Mouse (Mus musculus) embryonic facial prominence, embryonic 10.5 days (tissue): ENCODE measurements around the gene Pnma1. TPM values are rescaled to one million over a fixed set of nuclear protein-coding genes. Genes with fewer than 3 reads are reported as not detected.

ENCODE experiments used
- DNase-seq: peaks from one replicate; pipeline ENCODE4 v3.0.0-alpha.2; 2017; ENCODE audit warnings: low spot score
- H3K27ac ChIP-seq: fragments of 300-500 bp; sonication (generic); replicated peaks from 2 replicates; pipeline ENCODE4 v1.5.1; 2016; ENCODE audit warnings: mild to moderate bottlenecking
- H3K27me3 ChIP-seq: fragments of 300-500 bp; sonication (generic); replicated peaks from 2 replicates; pipeline ENCODE4 v1.6.1; 2016; ENCODE audit warnings: low read depth, mild to moderate bottlenecking; ENCODE audit not compliant: poor library complexity, severe bottlenecking
- H3K36me3 ChIP-seq: fragments of 300-500 bp; sonication (generic); replicated peaks from 2 replicates; pipeline ENCODE4 v1.6.1; 2016; ENCODE audit warnings: mild to moderate bottlenecking, moderate library complexity
- H3K4me1 ChIP-seq: fragments of 300-500 bp; sonication (generic); 2 replicates; pipeline ENCODE4 v1.6.1; 2016
- H3K4me3 ChIP-seq: fragments of 300-500 bp; sonication (generic); 2 replicates; pipeline ENCODE4 v1.5.1; 2016; ENCODE audit warnings: mild to moderate bottlenecking, moderate library complexity
- H3K9me3 ChIP-seq: fragments of 300-500 bp; sonication (generic); 2 replicates; pipeline ENCODE4 v1.6.1; 2016; ENCODE audit warnings: mild to moderate bottlenecking
- WGBS: fragments of 180-500 bp; shearing (Covaris S2); methylation state at CpG from one replicate; pipeline ENCODE4 v1.1.7; 2016; 5-methylcytosine and 5-hydroxymethylcytosine counted together
- polyA plus RNA-seq: library from polyadenylated mRNA; unstranded; fragments of >200 nt; fragmentation: Nextera tagmentation; extraction: Ambion mirVana; gene quantifications from 2 replicates; pipeline ENCODE4 v1.2.1, GENCODE M21; 2016

Gene Pnma1
- polyA plus RNA-seq, 1 experiment from 2014 or later: 1.6 TPM

DNA sequence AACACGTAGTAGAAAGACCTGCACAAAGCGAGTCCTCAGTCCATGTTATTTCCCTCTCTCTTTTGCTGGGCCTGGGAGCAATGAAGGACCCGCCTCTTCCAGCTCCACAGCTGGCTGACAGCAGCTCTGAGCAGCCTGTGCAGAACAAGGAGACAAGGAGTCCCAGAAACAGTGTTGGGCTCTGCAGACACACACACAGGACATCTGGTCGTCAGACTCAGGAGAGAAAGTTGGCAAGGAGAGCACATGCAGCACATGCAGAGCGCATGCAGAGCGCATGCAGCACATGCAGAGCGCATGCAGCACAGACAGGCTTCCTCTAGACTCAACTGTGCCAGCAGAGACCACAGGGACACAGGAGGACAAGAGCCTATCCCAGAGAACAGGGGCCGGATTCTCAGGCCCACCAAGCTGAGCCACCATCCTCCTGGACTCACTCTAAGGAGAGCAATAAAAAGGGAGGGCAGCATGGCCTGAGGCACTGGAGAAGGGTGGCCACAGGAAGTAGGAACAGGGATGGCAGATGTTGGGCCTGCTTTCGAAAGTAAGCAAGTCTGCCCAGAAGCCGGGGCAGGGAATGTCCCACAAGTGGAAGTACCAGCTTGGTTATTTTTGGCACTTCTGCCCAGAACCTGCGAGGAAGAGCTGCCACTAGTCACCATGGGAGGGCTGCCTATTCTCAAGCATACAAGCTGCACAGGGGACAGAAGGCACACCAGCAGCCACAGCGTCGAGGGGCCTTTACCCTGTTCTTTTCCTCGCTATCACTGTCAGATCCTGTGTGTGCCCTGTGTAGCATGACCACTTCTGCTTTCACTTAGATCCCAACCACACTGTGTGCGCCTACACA, 39.7 kb upstream of the Pnma1 start:
- Histone ChIP-seq H3K27me3 (no peaks in the 10 kb centered on the region), H3K4me3 (0 out of 2 replicates have a peak overlapping the region, but pooled peaks have one; percentile 11), H3K36me3 (peaks cover 43% of the 10 kb centered on the region), H3K9me3 (peaks cover 3% of the 10 kb centered on the region; the same call in 1 of the 2 replicates), H3K4me1 (peaks cover 69% of the 10 kb centered on the region), H3K27ac (peak overlapping the region; percentile 20; the same call in 1 of the 2 replicates)
- no peak for DNase-seq
- WGBS: 64% methylated on average over 15 of the region's 15 CpGs

DNA sequence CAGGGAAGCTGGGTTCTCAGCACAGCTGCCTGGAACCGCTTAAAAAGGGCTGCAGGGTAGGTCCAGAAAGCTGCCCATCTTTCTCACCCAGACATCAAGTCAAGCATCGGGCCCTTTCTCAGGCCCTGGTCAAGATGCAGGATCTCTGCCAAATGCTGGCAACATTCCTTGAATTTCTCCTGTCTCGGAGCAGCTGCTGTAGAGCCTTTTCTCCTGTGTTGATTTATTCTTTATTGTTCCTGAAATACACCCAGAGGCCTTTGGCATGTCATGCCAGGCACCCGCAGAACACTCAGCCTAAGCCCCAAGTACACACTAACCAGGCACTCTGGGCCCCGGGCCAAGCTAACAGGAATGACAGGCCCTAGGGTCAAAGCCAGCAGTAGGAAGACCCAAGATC, 38.7 kb upstream of the Pnma1 start:
- 91% methylated on average over 5 of the region's 5 CpGs for WGBS
- no peak for DNase-seq
- peaks cover 3% of the 10 kb centered on the region; the same call in 1 of the 2 replicates for H3K9me3 ChIP-seq
- peaks cover 43% of the 10 kb centered on the region for H3K36me3 ChIP-seq
- H3K4me1 ChIP-seq: peaks cover 62% of the 10 kb centered on the region
- no peak overlapping the region for H3K27ac ChIP-seq
- H3K27me3 ChIP-seq: no peaks in the 10 kb centered on the region
- no peak overlapping the region for H3K4me3 ChIP-seq

GRCm38 (mm10) chr12:84186536-84186935, 38.2 kb upstream of the Pnma1 start:
- Histone ChIP-seq H3K9me3 (peaks cover 3% of the 10 kb centered on the region; the same call in 1 of the 2 replicates), H3K36me3 (peaks cover 43% of the 10 kb centered on the region), H3K4me1 (peaks cover 62% of the 10 kb centered on the region), H3K27ac (no peak overlapping the region), H3K27me3 (no peaks in the 10 kb centered on the region), H3K4me3 (no peak overlapping the region)
- DNase-seq: no peak
- 83% methylated on average over 3 of the region's 3 CpGs for WGBS

GRCm38 (mm10) chr12:84185547-84185946, 37.3 kb upstream of the Pnma1 start:
- 70% methylated on average over 6 of the region's 6 CpGs for WGBS
- Histone ChIP-seq H3K27ac (no peak overlapping the region; the same call in 1 of the 2 replicates), H3K9me3 (peaks cover 3% of the 10 kb centered on the region; the same call in 1 of the 2 replicates), H3K36me3 (peaks cover 43% of the 10 kb centered on the region), H3K4me1 (peaks cover 62% of the 10 kb centered on the region), H3K4me3 (no peak overlapping the region), H3K27me3 (no peaks in the 10 kb centered on the region)
- no peak for DNase-seq

DNA sequence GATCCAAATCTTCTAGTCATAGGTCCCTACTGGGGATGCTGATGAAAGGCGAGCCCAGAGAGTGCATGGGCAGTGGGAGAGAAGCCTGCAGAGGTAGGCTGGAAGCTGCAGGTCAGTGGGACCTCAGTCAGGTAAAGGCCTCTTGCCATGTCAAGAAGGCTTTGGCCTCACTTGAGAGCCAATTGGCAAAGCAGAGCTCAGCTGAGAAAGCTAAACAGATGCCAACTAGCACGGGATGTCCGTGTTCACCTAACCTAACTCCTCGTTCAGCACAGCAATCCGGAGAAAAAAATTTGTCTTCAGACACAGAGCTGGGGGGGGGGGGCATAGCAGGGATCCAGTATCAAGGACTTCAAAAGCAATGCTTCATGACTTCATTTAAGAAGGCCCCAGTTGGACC, 36.7 kb upstream of the Pnma1 start:
- no peak overlapping the region for H3K27ac ChIP-seq
- peaks cover 3% of the 10 kb centered on the region; the same call in 1 of the 2 replicates for H3K9me3 ChIP-seq
- DNase-seq: no peak
- H3K4me3 ChIP-seq: no peak overlapping the region
- peaks cover 43% of the 10 kb centered on the region for H3K36me3 ChIP-seq
- no peaks in the 10 kb centered on the region for H3K27me3 ChIP-seq
- WGBS: 85% methylated on average over 5 of the region's 5 CpGs
- peaks cover 62% of the 10 kb centered on the region for H3K4me1 ChIP-seq

- DNase-seq: no peak
- H3K36me3 ChIP-seq: peaks cover 32% of the 10 kb centered on the region
- H3K4me1 ChIP-seq: peaks cover 60% of the 10 kb centered on the region
- whole genome bisulfite sequencing: 84% methylated on average over 6 of the region's 6 CpGs
- peaks cover 3% of the 10 kb centered on the region; the same call in 1 of the 2 replicates for H3K9me3 ChIP-seq
- H3K27ac ChIP-seq: no peak overlapping the region
- H3K4me3 ChIP-seq: no peak overlapping the region
- H3K27me3 ChIP-seq: no peaks in the 10 kb centered on the region
Measured at GRCm38 (mm10) chr12:84181999-84182398, 33.7 kb upstream of the Pnma1 start.

GRCm38 (mm10) chr12:84180701-84181435, 32.6 kb upstream of the Pnma1 start:
- Histone ChIP-seq H3K27ac (peak overlapping the region; percentile 12; the same call in 1 of the 2 replicates), H3K4me1 (peaks cover 67% of the 10 kb centered on the region), H3K27me3 (no peaks in the 10 kb centered on the region), H3K9me3 (no peaks in the 10 kb centered on the region), H3K36me3 (peaks cover 20% of the 10 kb centered on the region), H3K4me3 (no peak overlapping the region)
- WGBS: 83% methylated on average over 8 of the region's 8 CpGs
- no peak for DNase-seq

- Histone ChIP-seq H3K9me3 (no peaks in the 10 kb centered on the region), H3K36me3 (peaks cover 13% of the 10 kb centered on the region), H3K4me3 (no peak overlapping the region), H3K27me3 (no peaks in the 10 kb centered on the region), H3K4me1 (peaks cover 70% of the 10 kb centered on the region), H3K27ac (no peak overlapping the region)
- no peak for DNase-seq
- WGBS: 79% methylated on average over 3 of the region's 3 CpGs
Measured at GRCm38 (mm10) chr12:84180090-84180489, 31.8 kb upstream of the Pnma1 start.

- no peak overlapping the region for H3K27ac ChIP-seq
- H3K27me3 ChIP-seq: no peaks in the 10 kb centered on the region
- H3K4me3 ChIP-seq: no peak overlapping the region
- peaks cover 6% of the 10 kb centered on the region for H3K36me3 ChIP-seq
- no peak for DNase-seq
- peaks cover 79% of the 10 kb centered on the region for H3K4me1 ChIP-seq
- WGBS: 62% methylated on average over 10 of the region's 10 CpGs
- no peaks in the 10 kb centered on the region for H3K9me3 ChIP-seq
Measured at GRCm38 (mm10) chr12:84178652-84179445, 30.6 kb upstream of the Pnma1 start.

DNA sequence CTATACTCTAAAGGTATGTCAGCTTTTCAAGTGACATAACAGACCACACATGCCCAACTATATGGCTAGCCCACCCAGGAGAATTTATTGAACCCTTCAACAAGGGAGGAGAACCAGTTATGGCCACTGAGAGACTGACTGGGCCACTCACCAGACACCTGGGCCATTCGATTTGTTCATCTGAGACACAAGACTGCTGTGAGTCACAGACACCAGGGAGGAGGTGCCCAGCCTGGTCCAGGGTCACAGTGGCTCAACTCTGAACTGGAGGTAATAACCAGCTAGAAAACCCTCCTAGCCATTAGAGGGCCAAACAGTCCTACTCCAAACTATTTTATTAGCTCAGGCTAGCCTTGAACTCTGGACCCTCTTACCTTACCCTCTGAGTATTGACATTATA, 29.8 kb upstream of the Pnma1 start:
- Histone ChIP-seq H3K27me3 (no peaks in the 10 kb centered on the region), H3K4me3 (no peak overlapping the region), H3K36me3 (peaks cover 14% of the 10 kb centered on the region), H3K9me3 (no peaks in the 10 kb centered on the region), H3K4me1 (peaks cover 83% of the 10 kb centered on the region), H3K27ac (no peak overlapping the region; the same call in 1 of the 2 replicates)
- DNase-seq: no peak
- 76% methylated on average over 1 of the region's 1 CpGs for WGBS

DNA sequence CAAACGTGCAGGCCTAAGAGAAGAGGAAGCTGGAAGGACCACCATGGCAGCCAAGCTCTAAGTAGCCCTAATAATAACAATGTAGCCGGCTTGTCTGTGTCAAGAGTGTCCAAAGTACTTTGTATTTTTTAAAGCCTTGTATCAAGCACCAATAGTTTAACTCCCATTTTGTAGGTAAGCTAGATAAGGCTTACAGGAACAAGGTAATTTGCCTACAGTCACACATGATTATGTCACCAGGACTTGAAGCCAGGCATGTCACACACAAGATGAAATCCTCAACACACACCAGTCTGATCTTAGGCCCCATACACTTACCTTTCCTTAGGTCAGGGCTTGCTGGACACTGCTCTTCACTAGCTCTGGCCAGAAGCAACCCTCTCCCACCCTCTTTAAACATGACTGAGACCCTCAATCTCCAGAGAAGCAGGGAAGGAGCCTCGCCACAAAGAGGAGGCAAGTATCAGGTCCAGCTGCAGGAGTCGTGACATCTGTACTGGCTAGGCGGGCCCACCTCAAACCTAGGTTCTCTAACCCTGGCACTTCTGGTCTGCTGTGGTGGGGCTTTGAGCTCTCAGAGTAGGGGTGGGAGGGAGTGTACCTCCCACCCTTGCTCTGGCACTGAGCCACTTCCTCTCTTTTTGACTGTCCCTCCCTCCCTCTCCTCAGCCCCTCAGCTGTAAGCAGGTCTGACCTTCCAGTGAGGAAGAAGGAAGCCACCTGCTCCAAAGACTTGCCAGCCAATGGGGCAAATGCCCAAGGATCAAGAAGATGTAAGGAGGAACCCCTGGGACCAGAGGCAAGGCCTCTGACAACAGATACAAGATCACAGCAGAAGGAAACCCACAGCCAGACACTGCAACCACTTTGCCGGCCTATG, 28.8 kb upstream of the Pnma1 start:
- 39% methylated on average over 6 of the region's 6 CpGs for WGBS
- no peak for DNase-seq
- no peaks in the 10 kb centered on the region for H3K9me3 ChIP-seq
- H3K27me3 ChIP-seq: no peaks in the 10 kb centered on the region
- peaks cover 83% of the 10 kb centered on the region for H3K4me1 ChIP-seq
- peak overlapping the region; percentile 92 for H3K27ac ChIP-seq
- peak overlapping the region; percentile 60 for H3K4me3 ChIP-seq
- H3K36me3 ChIP-seq: peaks cover 23% of the 10 kb centered on the region
